Mouse (Mus musculus): Measurements from ENCODE around the gene Anapc16. TPM values are rescaled to one million over a fixed set of nuclear protein-coding genes. Genes with fewer than 3 reads are reported as not detected.

Anapc16 gene
- polyA plus RNA-seq, 1 experiment from 2014 or later: 132 TPM

DNA sequence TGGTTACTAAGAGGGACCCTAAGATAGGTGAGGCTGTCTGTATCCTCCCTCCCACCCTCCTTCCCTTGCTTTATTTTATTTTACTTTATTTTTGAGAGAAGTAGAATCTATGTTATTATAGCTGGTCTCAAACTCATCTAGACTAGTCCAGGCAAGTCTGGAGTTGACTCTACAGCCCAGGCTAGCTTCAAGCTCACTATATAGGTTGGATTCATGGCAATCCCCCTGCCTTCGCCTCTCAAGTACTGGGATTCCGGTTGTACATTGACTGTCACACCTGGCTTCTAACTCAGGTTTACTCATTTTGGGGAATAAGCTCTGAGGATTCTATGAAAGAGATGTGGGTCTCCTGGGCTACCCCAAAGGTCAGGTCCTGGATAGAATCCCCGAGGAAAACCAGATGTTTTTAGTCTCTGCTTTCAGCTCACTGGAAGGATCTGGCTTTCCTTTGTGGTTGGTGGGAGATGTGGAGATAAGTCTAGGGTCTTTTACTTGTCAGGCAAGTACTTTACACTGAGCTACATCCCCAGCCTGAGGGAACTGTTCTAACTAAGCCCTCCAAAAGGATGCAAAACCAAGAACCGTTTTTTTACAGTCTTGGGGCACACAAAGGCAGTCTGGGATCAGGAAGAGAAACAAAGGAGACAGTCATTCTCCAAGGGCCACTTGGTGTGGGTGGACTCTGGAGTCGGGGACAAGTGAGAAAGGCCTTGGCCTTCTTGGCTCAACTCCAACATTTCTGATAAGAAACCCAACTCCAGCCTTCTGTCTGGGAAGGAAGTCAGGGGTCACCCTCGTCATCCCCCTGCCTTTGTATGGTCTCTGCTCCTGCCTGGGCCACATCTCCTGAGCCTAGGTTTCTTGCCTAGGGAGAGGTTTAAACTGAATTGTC lies 54.3 kb downstream of the Anapc16 start:
- peak overlapping the region; percentile 85 for H3K4me2 ChIP-seq
- H3K27ac ChIP-seq: peak overlapping the region; percentile 66
- H3K9ac ChIP-seq (replicated peaks): no peak overlapping the region
- peaks cover 39% of the 10 kb centered on the region for H3K4me1 ChIP-seq (replicated peaks)
- H3K4me3 ChIP-seq (replicated peaks): peak overlapping the region; percentile 89
- peaks cover 20% of the 10 kb centered on the region for H3K36me3 ChIP-seq
- H3K27me3 ChIP-seq: no peaks in the 10 kb centered on the region
- ATAC-seq (ENCODE audit: insufficient number of reproducible peaks, insufficient read depth, low FRiP score, low TSS enrichment, low read depth): no peak
- 43% methylated on average over 6 of the region's 6 CpGs for WGBS
- no peaks in the 10 kb centered on the region for H3K9me3 ChIP-seq

DNA sequence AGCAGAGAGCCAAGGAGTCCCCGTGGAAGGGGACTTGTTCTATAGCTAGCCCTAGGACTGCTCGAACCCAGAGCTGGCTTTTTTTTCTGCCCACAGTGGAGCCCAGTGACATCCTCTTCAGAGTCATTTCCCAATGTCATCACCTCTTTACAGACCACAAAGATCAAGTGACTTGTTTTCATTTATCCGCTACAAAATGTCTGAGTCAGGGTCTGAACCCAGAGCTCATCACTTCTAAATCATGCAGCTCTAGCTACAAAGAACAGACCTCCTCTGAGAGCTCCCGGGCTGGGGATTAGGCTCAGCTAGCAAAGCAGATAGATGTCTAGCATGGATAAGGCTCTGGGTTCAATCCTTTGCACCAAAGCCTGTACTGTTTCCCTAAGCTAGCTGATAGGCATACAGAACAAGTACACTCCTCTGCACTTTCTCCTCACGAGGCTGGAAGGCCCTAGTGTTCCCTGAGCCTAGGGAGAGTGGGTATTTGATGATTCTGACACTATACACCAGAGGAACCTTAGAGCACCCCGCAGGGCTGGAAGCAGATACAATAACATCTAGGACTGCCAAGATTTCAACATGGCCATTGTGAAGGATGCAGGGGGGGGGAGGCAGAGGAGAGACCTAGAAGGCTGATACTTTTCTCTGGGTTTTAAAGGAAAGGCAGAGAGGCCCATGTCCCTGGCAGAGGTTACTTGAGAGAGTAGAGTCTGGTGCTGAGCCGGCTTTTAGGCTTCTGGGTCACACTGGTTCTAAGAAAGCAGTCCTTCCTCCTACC lies 55.5 kb downstream of the Anapc16 start:
- Histone ChIP-seq H3K4me3 (replicated peaks) (no peak overlapping the region), H3K27me3 (no peaks in the 10 kb centered on the region), H3K27ac (peak overlapping the region; percentile 66), H3K9ac (replicated peaks) (no peak overlapping the region), H3K4me1 (replicated peaks) (peaks cover 44% of the 10 kb centered on the region), H3K9me3 (no peaks in the 10 kb centered on the region), H3K4me2 (no peak overlapping the region), H3K36me3 (peaks cover 20% of the 10 kb centered on the region)
- 71% methylated on average over 7 of the region's 7 CpGs for WGBS
- no peak for ATAC-seq (ENCODE audit: insufficient number of reproducible peaks, insufficient read depth, low FRiP score, low TSS enrichment, low read depth)

DNA sequence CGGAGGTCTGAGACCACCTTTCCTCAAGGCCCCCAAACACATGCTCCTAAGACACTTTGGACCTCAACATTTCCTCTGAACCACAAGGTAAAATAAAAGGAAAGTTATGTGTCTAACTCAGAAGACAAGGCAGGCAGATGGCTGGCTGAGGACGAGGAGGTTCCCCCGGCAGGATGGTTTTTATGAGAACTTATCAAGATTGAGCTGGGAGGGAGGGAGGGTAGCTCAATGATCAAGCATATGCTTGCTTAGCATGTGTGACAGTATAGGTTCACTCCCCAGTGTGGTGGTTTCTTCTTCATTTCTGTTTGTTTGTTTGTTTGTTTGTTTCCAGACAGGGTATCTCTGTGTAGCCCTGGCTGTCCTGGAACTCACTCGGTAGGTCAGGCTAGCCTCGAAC lies 56.6 kb downstream of the Anapc16 start:
- Histone ChIP-seq H3K9ac (replicated peaks) (no peak overlapping the region), H3K4me2 (no peak overlapping the region), H3K9me3 (no peaks in the 10 kb centered on the region), H3K36me3 (peaks cover 20% of the 10 kb centered on the region), H3K27ac (no peak overlapping the region), H3K4me3 (replicated peaks) (no peak overlapping the region), H3K4me1 (replicated peaks) (peaks cover 46% of the 10 kb centered on the region), H3K27me3 (no peaks in the 10 kb centered on the region)
- 86% methylated on average over 5 of the region's 5 CpGs for WGBS
- no peak for ATAC-seq (ENCODE audit: insufficient number of reproducible peaks, insufficient read depth, low FRiP score, low TSS enrichment, low read depth)

DNA sequence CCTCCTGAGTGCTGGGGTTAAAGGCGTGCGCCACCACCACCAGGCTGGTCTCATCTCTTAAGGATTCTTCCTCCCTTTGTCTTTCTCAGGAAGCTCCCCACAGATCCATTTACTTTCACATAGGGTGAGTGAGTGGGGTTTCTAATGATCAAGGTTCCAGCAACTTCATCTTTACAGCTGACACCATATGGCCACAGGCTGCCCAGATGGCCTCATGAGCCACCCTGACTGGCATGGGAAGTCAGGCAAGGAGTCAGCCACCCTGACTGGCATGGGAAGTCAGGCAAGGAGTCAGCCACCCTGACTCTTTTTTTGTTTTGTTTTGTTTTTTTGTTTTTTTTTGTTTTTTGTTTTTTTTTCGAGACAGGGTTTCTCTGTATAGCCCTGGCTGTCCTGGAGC lies 57.5 kb downstream of the Anapc16 start:
- no peak for ATAC-seq (ENCODE audit: insufficient number of reproducible peaks, insufficient read depth, low FRiP score, low TSS enrichment, low read depth)
- H3K4me3 ChIP-seq (replicated peaks): no peak overlapping the region
- 84% methylated on average over 3 of the region's 3 CpGs for WGBS
- H3K27me3 ChIP-seq: no peaks in the 10 kb centered on the region
- no peak overlapping the region for H3K4me2 ChIP-seq
- H3K36me3 ChIP-seq: peaks cover 16% of the 10 kb centered on the region
- peaks cover 46% of the 10 kb centered on the region for H3K4me1 ChIP-seq (replicated peaks)
- 0 out of 2 replicates have a peak, but pooled peaks cover 2% of the 10 kb centered on the region for H3K9me3 ChIP-seq
- no peak overlapping the region for H3K9ac ChIP-seq (replicated peaks)
- no peak overlapping the region for H3K27ac ChIP-seq

DNA sequence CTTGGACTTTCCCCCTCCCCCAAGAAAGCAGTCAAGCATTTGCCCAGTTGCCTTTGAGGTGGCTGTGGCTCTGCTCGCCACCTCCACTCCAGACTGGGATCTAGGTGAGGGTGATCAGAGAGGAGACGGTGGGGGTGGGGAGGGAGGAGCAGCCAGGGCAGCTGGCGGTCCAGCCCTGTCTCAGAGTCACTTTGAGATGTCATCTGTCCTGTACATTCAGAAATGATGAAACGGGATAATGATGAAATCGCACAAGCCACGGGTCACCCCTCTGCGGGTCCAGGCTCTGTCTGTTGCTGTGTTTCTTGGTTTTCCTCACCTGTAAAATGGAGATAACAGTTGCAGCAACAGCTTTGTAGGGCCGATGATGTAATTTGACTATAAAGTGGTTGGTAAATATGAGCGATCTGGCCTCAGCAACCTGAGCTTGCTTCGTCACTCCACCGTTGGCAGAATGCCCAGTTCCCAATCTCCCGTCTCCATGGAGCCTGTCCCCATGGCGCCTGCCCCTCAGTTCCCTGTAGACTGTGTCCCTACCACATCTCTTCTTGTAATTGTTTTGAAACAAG lies 59.4 kb downstream of the Anapc16 start:
- peak overlapping the region; percentile 26 for H3K4me3 ChIP-seq (replicated peaks)
- H3K9me3 ChIP-seq: 0 out of 2 replicates have a peak, but pooled peaks cover 2% of the 10 kb centered on the region
- no peaks in the 10 kb centered on the region for H3K36me3 ChIP-seq
- H3K4me2 ChIP-seq: peak overlapping the region; percentile 56
- peak; percentile 63 for ATAC-seq (ENCODE audit: insufficient number of reproducible peaks, insufficient read depth, low FRiP score, low TSS enrichment, low read depth)
- H3K9ac ChIP-seq (replicated peaks): 0 out of 2 replicates have a peak overlapping the region, but pooled peaks have one; percentile 24
- H3K4me1 ChIP-seq (replicated peaks): peaks cover 27% of the 10 kb centered on the region
- peak overlapping the region; percentile 80 for H3K27ac ChIP-seq
- H3K27me3 ChIP-seq: no peaks in the 10 kb centered on the region
- 41% methylated on average over 13 of the region's 13 CpGs for WGBS

DNA sequence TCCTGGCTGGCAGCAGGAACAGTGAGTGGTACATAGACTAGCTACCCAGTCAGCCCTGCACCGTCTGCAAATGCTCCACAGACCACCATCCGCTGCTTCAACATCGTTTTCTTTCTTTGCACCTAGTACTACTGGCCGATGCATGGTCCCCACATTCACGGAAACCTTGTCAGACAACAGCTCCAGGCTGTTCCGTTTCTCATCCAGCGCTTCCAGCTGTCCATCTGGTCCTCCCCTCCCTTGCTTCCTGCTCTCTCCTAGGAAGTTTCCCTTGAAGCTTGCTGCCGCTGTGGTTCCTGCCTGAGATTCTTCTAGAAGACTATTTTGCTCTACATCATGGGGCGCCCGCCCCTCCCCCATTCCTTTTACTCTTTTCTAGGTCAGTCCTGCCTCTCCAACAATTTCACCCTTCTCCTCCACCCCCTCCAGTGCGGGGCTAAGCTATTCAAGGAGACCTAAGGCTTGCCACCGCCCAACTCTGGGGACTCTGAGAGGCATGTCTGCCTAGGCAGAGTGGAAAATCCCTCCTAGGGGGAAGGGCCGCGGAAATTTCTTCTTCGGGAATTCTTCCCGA lies 60.0 kb downstream of the Anapc16 start:
- WGBS: 3% methylated on average over 16 of the region's 16 CpGs
- Histone ChIP-seq H3K4me1 (replicated peaks) (peaks cover 22% of the 10 kb centered on the region), H3K36me3 (no peaks in the 10 kb centered on the region), H3K4me2 (peak overlapping the region; percentile 56), H3K4me3 (replicated peaks) (peak overlapping the region; percentile 26), H3K9ac (replicated peaks) (peak overlapping the region; percentile 44), H3K27ac (peak overlapping the region; percentile 80), H3K27me3 (no peaks in the 10 kb centered on the region), H3K9me3 (0 out of 2 replicates have a peak, but pooled peaks cover 2% of the 10 kb centered on the region)
- ATAC-seq (ENCODE audit: insufficient number of reproducible peaks, insufficient read depth, low FRiP score, low TSS enrichment, low read depth): peak; percentile 32; the same call in 1 of the 2 replicates

DNA sequence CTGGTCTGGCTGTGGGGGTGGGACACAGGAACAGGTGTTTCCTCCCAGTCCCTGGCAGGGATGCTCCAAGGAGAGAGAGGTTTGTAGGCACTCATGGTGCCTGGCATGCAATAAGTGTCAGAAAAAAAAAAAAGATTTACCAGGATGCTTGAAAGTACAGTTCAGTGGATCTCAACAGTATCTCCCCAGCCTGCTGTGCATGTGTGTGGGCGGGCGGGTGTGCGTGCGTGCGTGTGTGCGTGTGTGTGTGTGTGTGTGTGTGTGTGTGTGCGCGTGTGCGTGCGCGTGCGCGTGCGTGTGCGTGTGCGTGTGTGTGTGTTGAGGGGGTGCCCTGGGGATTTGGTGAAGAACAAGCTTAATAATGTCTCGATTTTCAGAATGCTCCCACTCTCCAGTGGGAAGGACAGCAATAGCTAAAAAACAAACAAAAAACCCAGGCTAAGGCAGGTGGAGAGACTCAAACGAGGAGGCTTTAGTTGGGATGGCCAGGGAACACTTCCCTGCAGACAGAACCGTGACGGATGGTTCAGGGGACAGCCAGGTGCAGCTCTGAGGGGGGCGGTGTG lies 60.6 kb downstream of the Anapc16 start:
- H3K4me2 ChIP-seq: peak overlapping the region; percentile 56
- WGBS: 45% methylated on average over 18 of the region's 21 CpGs
- ATAC-seq (ENCODE audit: insufficient number of reproducible peaks, insufficient read depth, low FRiP score, low TSS enrichment, low read depth): no peak

DNA sequence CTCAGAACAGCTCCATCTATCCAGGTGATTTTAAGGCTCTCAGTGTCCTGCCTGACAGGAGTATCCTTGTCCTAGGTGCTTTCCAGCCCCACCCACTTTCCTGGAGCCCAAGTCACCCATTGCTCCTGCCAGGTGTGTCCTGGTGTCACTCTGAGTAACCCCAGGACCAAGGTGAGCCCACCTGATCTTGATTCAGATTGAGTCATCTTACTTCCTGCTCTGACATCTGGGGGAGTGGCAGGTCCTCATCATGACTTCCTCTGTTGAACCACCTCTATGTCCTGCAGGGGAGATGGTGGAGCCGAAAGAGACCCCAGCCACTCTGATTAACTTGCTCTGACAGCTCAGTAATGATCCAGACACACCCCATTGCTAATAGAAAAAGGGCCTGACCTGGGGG lies 63.9 kb downstream of the Anapc16 start:
- no peaks in the 10 kb centered on the region for H3K27me3 ChIP-seq
- H3K36me3 ChIP-seq: no peaks in the 10 kb centered on the region
- H3K9me3 ChIP-seq: 0 out of 2 replicates have a peak, but pooled peaks cover 2% of the 10 kb centered on the region
- H3K4me1 ChIP-seq (replicated peaks): peaks cover 28% of the 10 kb centered on the region
- ATAC-seq (ENCODE audit: insufficient number of reproducible peaks, insufficient read depth, low FRiP score, low TSS enrichment, low read depth): no peak
- H3K9ac ChIP-seq (replicated peaks): no peak overlapping the region
- no peak overlapping the region for H3K4me3 ChIP-seq (replicated peaks)
- no peak overlapping the region for H3K4me2 ChIP-seq
- WGBS: 63% methylated on average over 1 of the region's 1 CpGs
- no peak overlapping the region for H3K27ac ChIP-seq

More for the DNA sequence above, 60.6 kb downstream of the Anapc16 start:
- Histone ChIP-seq H3K4me3 (replicated peaks) (peak overlapping the region; percentile 26), H3K27me3 (no peaks in the 10 kb centered on the region), H3K4me1 (replicated peaks) (peaks cover 20% of the 10 kb centered on the region), H3K9ac (replicated peaks) (peak overlapping the region; percentile 44), H3K9me3 (0 out of 2 replicates have a peak, but pooled peaks cover 2% of the 10 kb centered on the region), H3K36me3 (no peaks in the 10 kb centered on the region), H3K27ac (peak overlapping the region; percentile 80)

DNA sequence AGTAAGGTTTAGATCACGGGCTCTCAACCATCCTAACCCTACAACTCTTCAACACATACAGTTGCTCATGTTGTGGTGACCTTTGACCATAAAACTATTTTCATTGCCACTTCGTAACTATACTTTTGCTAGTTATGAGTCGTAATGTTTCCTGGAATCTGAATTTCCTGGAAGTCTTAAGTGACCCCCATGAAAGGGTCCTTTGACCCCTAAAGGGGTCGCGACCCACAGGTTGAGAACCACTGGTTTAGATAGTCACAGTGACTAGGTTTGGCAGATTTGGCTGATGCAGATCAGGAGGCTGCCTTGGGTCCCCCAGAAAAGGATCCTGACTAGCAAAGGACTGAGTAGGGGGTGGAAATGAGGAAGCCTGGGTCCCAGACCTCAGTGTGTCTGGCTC lies 64.3 kb downstream of the Anapc16 start:
- Histone ChIP-seq H3K4me1 (replicated peaks) (peaks cover 25% of the 10 kb centered on the region), H3K9ac (replicated peaks) (no peak overlapping the region), H3K9me3 (0 out of 2 replicates have a peak, but pooled peaks cover 2% of the 10 kb centered on the region), H3K27ac (no peak overlapping the region), H3K27me3 (no peaks in the 10 kb centered on the region), H3K4me3 (replicated peaks) (no peak overlapping the region), H3K4me2 (no peak overlapping the region), H3K36me3 (no peaks in the 10 kb centered on the region)
- 83% methylated on average over 5 of the region's 5 CpGs for WGBS
- no peak for ATAC-seq (ENCODE audit: insufficient number of reproducible peaks, insufficient read depth, low FRiP score, low TSS enrichment, low read depth)

Measured in limb, embryonic 12.5 days (tissue).